Comparison of ENCODE assay signal across 23 mouse cellular contexts in genomic region chr2:158209776-158210175, GRCm38 (mm10). TPM values are rescaled to one million over a fixed set of nuclear protein-coding genes. Genes with fewer than 3 reads are reported as not detected.
DNase-seq lines count a peak whose midpoint lies in the region; ATAC-seq and TF ChIP-seq lines count a peak whose summit lies in the region.
"Had no signal": no experiment of that assay in that cellular context is flagged by ENCODE, and none has a peak within 500 bp of the region (broad histone marks: within the 10 kb centered on the region; RNA-seq: fewer than 3 reads in every experiment).

No protein-coding gene starts in this region.

- peak; percentile 24 for DNase-seq in forebrain, embryonic 10.5 days (ENCODE audit: extremely low spot score, low spot score)
- DNase-seq in forebrain, embryonic 11.5 days (ENCODE audit: low spot score) = no peak
- DNase-seq in kidney, postnatal 0 days (ENCODE audit: low spot score) = peak; percentile 53
- DNase-seq in kidney, adult 9 months = no peak
- DNase-seq in cerebellum, postnatal 10 days = no peak
- no peak for DNase-seq in thymus, adult 18-20 months
- DNase-seq: forebrain, postnatal 0 days; gastrocnemius, postnatal 25 days; lung, adult 2 months; midbrain, embryonic 14.5 days; retina, postnatal 1 day; right cerebral cortex, postnatal 25 days had no signal

- no peak for TF ChIP-seq CTCF in kidney, postnatal 0 days (IDR thresholded peaks at IDR 0.05; ENCODE audit: low read depth)

- ATAC-seq in forebrain, embryonic 11.5 days (replicated peaks; ENCODE audit: low FRiP score) = no peak
- ATAC-seq in kidney, postnatal 0 days (replicated peaks; ENCODE audit: low FRiP score, low read depth) = no peak
- ATAC-seq in embryonic facial prominence, embryonic 12.5 days (ENCODE audit: insufficient number of reproducible peaks, insufficient read depth, low FRiP score, low TSS enrichment) = no peak
- ATAC-seq: CD4-positive, CD25-positive, alpha-beta regulatory T cell, adult 4 months; forebrain, postnatal 0 days; inflammation-experienced regulatory T-cells, adult 6 months had no signal

- H3K9ac ChIP-seq in forebrain, embryonic 11.5 days (ENCODE audit: low read length) = no peak overlapping the region
- H3K9ac ChIP-seq in kidney, postnatal 0 days (ENCODE audit: low read depth, low read length) = no peak overlapping the region
- no peak overlapping the region for H3K9ac ChIP-seq in embryonic facial prominence, embryonic 12.5 days
- H3K9ac ChIP-seq: forebrain, postnatal 0 days; hindbrain, embryonic 13.5 days; liver, embryonic 13.5 days; neural tube, embryonic 13.5 days had no signal

- 62% methylated on average over 9 of the region's 9 CpGs for WGBS in forebrain, embryonic 10.5 days
- WGBS in forebrain, embryonic 11.5 days = 63% methylated on average over 9 of the region's 9 CpGs
- WGBS in kidney, postnatal 0 days = 41% methylated on average over 9 of the region's 9 CpGs
- 33% methylated on average over 9 of the region's 9 CpGs for WGBS in embryonic facial prominence, embryonic 12.5 days

- no peak overlapping the region for H3K4me2 ChIP-seq in forebrain, embryonic 11.5 days (ENCODE audit: low read depth, low read length, severe bottlenecking)
- H3K4me2 ChIP-seq in kidney, postnatal 0 days (ENCODE audit: low read length) = no peak overlapping the region
- 0 out of 2 replicates have a peak overlapping the region, but pooled peaks have one; percentile 5 for H3K4me2 ChIP-seq in embryonic facial prominence, embryonic 12.5 days (replicated peaks)
- H3K4me2 ChIP-seq: hindbrain, embryonic 13.5 days; liver, embryonic 13.5 days; neural tube, embryonic 13.5 days had no signal

- H3K27ac ChIP-seq in forebrain, embryonic 10.5 days = peak overlapping the region; percentile 51; the same call in 1 of the 2 replicates
- H3K27ac ChIP-seq in forebrain, embryonic 11.5 days (ENCODE audit: low read depth, low read length) = no peak overlapping the region
- H3K27ac ChIP-seq in kidney, postnatal 0 days = peak overlapping the region; percentile 3; the same call in 1 of the 2 replicates
- no peak overlapping the region for H3K27ac ChIP-seq in embryonic facial prominence, embryonic 12.5 days
- H3K27ac ChIP-seq: hindbrain, embryonic 13.5 days; left cerebral cortex, adult 2 months; liver, embryonic 13.5 days; neural tube, embryonic 13.5 days had no signal

- no peak overlapping the region; the same call in 1 of the 2 replicates for H3K4me3 ChIP-seq in forebrain, embryonic 10.5 days
- H3K4me3 ChIP-seq in forebrain, embryonic 11.5 days (ENCODE audit: low read depth, low read length) = no peak overlapping the region
- no peak overlapping the region for H3K4me3 ChIP-seq in kidney, postnatal 0 days (replicated peaks; ENCODE audit: low read depth, low read length)
- H3K4me3 ChIP-seq in embryonic facial prominence, embryonic 12.5 days = no peak overlapping the region
- H3K4me3 ChIP-seq: hindbrain, embryonic 13.5 days; left cerebral cortex, adult 2 months; liver, embryonic 13.5 days; megakaryocyte, embryonic 14.5 days; neural tube, embryonic 13.5 days had no signal

- H3K36me3 ChIP-seq in forebrain, embryonic 10.5 days (replicated peaks) = no peaks in the 10 kb centered on the region
- H3K36me3 ChIP-seq in forebrain, embryonic 11.5 days (ENCODE audit: control insufficient read depth, insufficient read depth, low read length) = no peaks in the 10 kb centered on the region
- no peaks in the 10 kb centered on the region for H3K36me3 ChIP-seq in kidney, postnatal 0 days (ENCODE audit: insufficient read depth, low read length)
- H3K36me3 ChIP-seq in embryonic facial prominence, embryonic 12.5 days = no peaks in the 10 kb centered on the region
- H3K36me3 ChIP-seq: hindbrain, embryonic 13.5 days; liver, embryonic 13.5 days; neural tube, embryonic 13.5 days had no signal

- no peaks in the 10 kb centered on the region for H3K9me3 ChIP-seq in forebrain, embryonic 10.5 days
- H3K9me3 ChIP-seq in forebrain, embryonic 11.5 days (ENCODE audit: control insufficient read depth, low read length) = no peaks in the 10 kb centered on the region; the same call in 1 of the 2 replicates
- H3K9me3 ChIP-seq in kidney, postnatal 0 days (replicated peaks; ENCODE audit: low read length) = no peaks in the 10 kb centered on the region
- no peaks in the 10 kb centered on the region for H3K9me3 ChIP-seq in embryonic facial prominence, embryonic 12.5 days
- H3K9me3 ChIP-seq: hindbrain, embryonic 13.5 days; liver, embryonic 13.5 days; megakaryocyte, embryonic 14.5 days; neural tube, embryonic 13.5 days had no signal

- H3K4me1 ChIP-seq in forebrain, embryonic 10.5 days = peaks cover 35% of the 10 kb centered on the region
- no peaks in the 10 kb centered on the region; the same call in 1 of the 2 replicates for H3K4me1 ChIP-seq in forebrain, embryonic 11.5 days (replicated peaks; ENCODE audit: control insufficient read depth, insufficient read depth, low read length)
- peaks cover 16% of the 10 kb centered on the region for H3K4me1 ChIP-seq in kidney, postnatal 0 days (replicated peaks; ENCODE audit: insufficient read depth, low read length)
- H3K4me1 ChIP-seq in embryonic facial prominence, embryonic 12.5 days = peaks cover 15% of the 10 kb centered on the region

- peaks cover 9% of the 10 kb centered on the region for H3K27me3 ChIP-seq in forebrain, embryonic 10.5 days (ENCODE audit: poor library complexity, severe bottlenecking)
- no peaks in the 10 kb centered on the region for H3K27me3 ChIP-seq in forebrain, embryonic 11.5 days (ENCODE audit: control insufficient read depth, insufficient read depth, low read length)
- H3K27me3 ChIP-seq in kidney, postnatal 0 days (ENCODE audit: insufficient read depth, low read length) = no peaks in the 10 kb centered on the region
- H3K27me3 ChIP-seq in embryonic facial prominence, embryonic 12.5 days = no peaks in the 10 kb centered on the region
- H3K27me3 ChIP-seq: neural tube, embryonic 13.5 days had no signal

RNA-seq across cellular contexts. Expression of gene D630003M21Rik, which starts 19.2 kb away (rescaled TPM):
- polyA plus RNA-seq in forebrain, embryonic 10.5 days (2016; fragmentation: Nextera tagmentation; extraction: Ambion mirVana) = 2.3 and 3.1 TPM in 2 replicates
- 2.7 and 2.9 TPM in 2 replicates for polyA plus RNA-seq in forebrain, embryonic 11.5 days (2014; fragmentation: Nextera tagmentation; extraction: Ambion mirVana)
- 4.0 and 4.7 TPM in 2 replicates for polyA plus RNA-seq in kidney, postnatal 0 days (2015; fragmentation: Nextera tagmentation; extraction: Ambion mirVana)
- polyA plus RNA-seq in embryonic facial prominence, embryonic 12.5 days (2016; fragmentation: Nextera tagmentation; extraction: Ambion mirVana) = 5.9 and 6.2 TPM in 2 replicates
- polyA plus RNA-seq: CD4-positive, CD25-positive, alpha-beta regulatory T cell, adult 4 months; inflammation-experienced regulatory T-cells, adult 6 months had no signal

RNA-seq across cellular contexts. Expression of gene Bpi, which starts 48.1 kb away (rescaled TPM):
- not detected in 2 replicates for polyA plus RNA-seq in forebrain, embryonic 10.5 days (2016; fragmentation: Nextera tagmentation; extraction: Ambion mirVana)
- not detected in 2 replicates for polyA plus RNA-seq in forebrain, embryonic 11.5 days (2014; fragmentation: Nextera tagmentation; extraction: Ambion mirVana)
- 0.08 and 0.12 TPM in 2 replicates for polyA plus RNA-seq in kidney, postnatal 0 days (2015; fragmentation: Nextera tagmentation; extraction: Ambion mirVana)
- polyA plus RNA-seq in embryonic facial prominence, embryonic 12.5 days (2016; fragmentation: Nextera tagmentation; extraction: Ambion mirVana) = not detected in 2 replicates
- polyA plus RNA-seq: brain, embryonic 14.5 days; CD4-positive, CD25-positive, alpha-beta regulatory T cell, adult 4 months; forebrain, postnatal 0 days; heart, embryonic 14.5 days; hindbrain, embryonic 13.5 days; inflammation-experienced regulatory T-cells, adult 6 months; liver, embryonic 13.5 days; lung, adult 2 months; midbrain, embryonic 14.5 days; neural tube, embryonic 13.5 days; spleen, adult 2 months had no signal

Comparison
In these comparisons a context has a peak if more than half of its experiments do, and no peak if none do; other contexts are left out.
1. DNase-seq: peak in forebrain, embryonic 10.5 days (single experiment) and kidney, postnatal 0 days (single experiment); none in forebrain, embryonic 11.5 days (single experiment), kidney, adult 9 months (single experiment), cerebellum, postnatal 10 days (0 of 2) and thymus, adult 18-20 months (0 of 2).
2. H3K27ac ChIP-seq: peak in forebrain, embryonic 10.5 days (single experiment) and kidney, postnatal 0 days (single experiment); none in forebrain, embryonic 11.5 days (single experiment) and embryonic facial prominence, embryonic 12.5 days (single experiment).